Mouse (Mus musculus) heart, embryonic 11.5 days (tissue): ENCODE results near the gene Gm12185. TPM values are rescaled to one million over a fixed set of nuclear protein-coding genes. Genes with fewer than 3 reads are reported as not detected.
"Not testable (repeated sequence)": the region's sequence is repeated elsewhere in the genome, so short reads cannot be mapped to it uniquely, and the experiment has no call there.

ENCODE experiments used
- ATAC-seq: fragments of 200-750 bp; cut with Nextera tagmentation; replicated peaks from 2 replicates; pipeline ENCODE4 v1.8.0; 2017; ENCODE audit warnings: moderate library complexity; ENCODE audit not compliant: insufficient number of reproducible peaks, low FRiP score, low TSS enrichment
- H3K27ac ChIP-seq: fragments of 300-500 bp; sonication (generic); 2 replicates; pipeline ENCODE4 v1.5.1; 2014; ENCODE audit warnings: mild to moderate bottlenecking, low read depth, low read length
- H3K27me3 ChIP-seq: fragments of 300-500 bp; sonication (generic); 2 replicates; pipeline ENCODE4 v1.6.1; 2014; ENCODE audit warnings: mild to moderate bottlenecking, low read length, mixed read lengths; ENCODE audit not compliant: control insufficient read depth, insufficient read depth
- H3K36me3 ChIP-seq: fragments of 300-500 bp; sonication (generic); 2 replicates; pipeline ENCODE4 v1.6.1; 2014; ENCODE audit warnings: mild to moderate bottlenecking, low read length, moderate library complexity, mixed read lengths; ENCODE audit not compliant: control insufficient read depth, insufficient read depth
- H3K4me1 ChIP-seq: fragments of 300-500 bp; sonication (generic); 2 replicates; pipeline ENCODE4 v1.6.1; 2014; ENCODE audit warnings: low read length; ENCODE audit not compliant: control insufficient read depth, insufficient read depth
- H3K4me2 ChIP-seq: fragments of 300-500 bp; sonication (generic); 2 replicates; pipeline ENCODE4 v1.6.1; 2014; ENCODE audit warnings: mild to moderate bottlenecking, moderate library complexity
- H3K4me3 ChIP-seq: fragments of 300-500 bp; sonication (generic); 2 replicates; pipeline ENCODE4 v1.5.1; 2014; ENCODE audit warnings: low read depth, low read length
- H3K9ac ChIP-seq: fragments of 300-500 bp; sonication (generic); 2 replicates; pipeline ENCODE4 v1.6.1; 2014; ENCODE audit warnings: mild to moderate bottlenecking, low read depth, low read length, moderate library complexity
- H3K9me3 ChIP-seq: fragments of 300-500 bp; sonication (generic); replicated peaks from 2 replicates; pipeline ENCODE4 v1.6.1; 2016; ENCODE audit warnings: low read length; ENCODE audit not compliant: control insufficient read depth
- WGBS: fragments of 180-500 bp; shearing (Covaris S2); extraction: QIAGEN DNeasy Blood & Tissue Kit; methylation state at CpG from one replicate; pipeline ENCODE4 v1.1.7; 2014; ENCODE audit not compliant: insufficient replicate concordance; 5-methylcytosine and 5-hydroxymethylcytosine counted together
- polyA plus RNA-seq: library from polyadenylated mRNA; unstranded; fragments of >200 nt; fragmentation: Nextera tagmentation; extraction: Ambion mirVana; gene quantifications from 2 replicates; pipeline ENCODE4 v1.2.1, GENCODE M21; 2014

Gm12185 gene
- not detected in 2 replicates for polyA plus RNA-seq

- not testable (repeated sequence) for H3K9me3 ChIP-seq, H3K4me2 ChIP-seq, H3K4me3 ChIP-seq, ATAC-seq, H3K27ac ChIP-seq, H3K27me3 ChIP-seq, H3K4me1 ChIP-seq, H3K36me3 ChIP-seq, H3K9ac ChIP-seq
- 48% methylated on average over 4 of the region's 4 CpGs for WGBS
Observed at GRCm38 (mm10) chr11:48991740-48992520, at the start of gene Gm12185. Gene Gm12185, minus strand, starts transcription at chr11:48992226.

- H3K4me2 ChIP-seq, H3K4me3 ChIP-seq, ATAC-seq: not testable (repeated sequence)
Observed at GRCm38 (mm10) chr11:49012074-49012473, 20.0 kb upstream of the Gm12185 start.

GRCm38 (mm10) chr11:49006785-49007184 lies 14.8 kb upstream of the Gm12185 start:
- H3K4me1 ChIP-seq, H3K27me3 ChIP-seq, H3K9me3 ChIP-seq, H3K36me3 ChIP-seq, H3K4me3 ChIP-seq, H3K27ac ChIP-seq, ATAC-seq, H3K9ac ChIP-seq, H3K4me2 ChIP-seq: not testable (repeated sequence)
- 25% methylated on average over 1 of the region's 1 CpGs for WGBS

More at GRCm38 (mm10) chr11:49012074-49012473, 20.0 kb upstream of the Gm12185 start:
- H3K4me1 ChIP-seq, H3K36me3 ChIP-seq, H3K9me3 ChIP-seq, H3K27me3 ChIP-seq, H3K9ac ChIP-seq, H3K27ac ChIP-seq: not testable (repeated sequence)

- not testable (repeated sequence) for H3K4me3 ChIP-seq, H3K9ac ChIP-seq, H3K36me3 ChIP-seq, H3K4me1 ChIP-seq, H3K4me2 ChIP-seq, H3K9me3 ChIP-seq, ATAC-seq, H3K27ac ChIP-seq, H3K27me3 ChIP-seq
- 43% methylated on average over 2 of the region's 2 CpGs for WGBS
Observed at GRCm38 (mm10) chr11:49006317-49006716, 14.3 kb upstream of the Gm12185 start.

GRCm38 (mm10) chr11:49000411-49000810 lies 8.4 kb upstream of the Gm12185 start:
- not testable (repeated sequence) for H3K36me3 ChIP-seq, ATAC-seq, H3K9ac ChIP-seq, H3K27me3 ChIP-seq, H3K4me1 ChIP-seq, H3K27ac ChIP-seq, H3K4me3 ChIP-seq, H3K4me2 ChIP-seq, H3K9me3 ChIP-seq
- whole genome bisulfite sequencing = 55% methylated on average over 1 of the region's 1 CpGs

- H3K4me2 ChIP-seq, H3K27me3 ChIP-seq, H3K4me1 ChIP-seq, H3K4me3 ChIP-seq, H3K36me3 ChIP-seq, H3K27ac ChIP-seq, H3K9ac ChIP-seq, ATAC-seq, H3K9me3 ChIP-seq: not testable (repeated sequence)
- 42% methylated on average over 2 of the region's 2 CpGs for WGBS
Observed at GRCm38 (mm10) chr11:48994018-48994417, 2.0 kb upstream of the Gm12185 start, which contains the start of gene Tgtp1. Gene Tgtp1, minus strand, starts transcription at chr11:48994172.

GRCm38 (mm10) chr11:48993296-48993695 lies 1.3 kb upstream of the Gm12185 start:
- H3K9me3 ChIP-seq, H3K4me3 ChIP-seq, ATAC-seq, H3K27ac ChIP-seq, H3K4me1 ChIP-seq, H3K36me3 ChIP-seq, H3K4me2 ChIP-seq, H3K9ac ChIP-seq, H3K27me3 ChIP-seq: not testable (repeated sequence)
- WGBS = 15% methylated on average over 10 of the region's 10 CpGs

- not testable (repeated sequence) for H3K4me2 ChIP-seq, H3K4me1 ChIP-seq, H3K36me3 ChIP-seq, ATAC-seq, H3K27me3 ChIP-seq, H3K27ac ChIP-seq, H3K9me3 ChIP-seq, H3K9ac ChIP-seq, H3K4me3 ChIP-seq
- 76% methylated on average over 1 of the region's 2 CpGs for WGBS
Observed at GRCm38 (mm10) chr11:48989981-48990380, 2.0 kb downstream of the Gm12185 start.

- not testable (repeated sequence) for H3K9ac ChIP-seq, H3K27ac ChIP-seq, H3K27me3 ChIP-seq, ATAC-seq, H3K4me3 ChIP-seq, H3K9me3 ChIP-seq, H3K4me2 ChIP-seq, H3K36me3 ChIP-seq, H3K4me1 ChIP-seq
- WGBS = 75% methylated on average over 2 of the region's 3 CpGs
Observed at GRCm38 (mm10) chr11:48988219-48988618, 3.8 kb downstream of the Gm12185 start.
